Comparison of ENCODE assay signal across 28 mouse cellular contexts in the genomic region with DNA sequence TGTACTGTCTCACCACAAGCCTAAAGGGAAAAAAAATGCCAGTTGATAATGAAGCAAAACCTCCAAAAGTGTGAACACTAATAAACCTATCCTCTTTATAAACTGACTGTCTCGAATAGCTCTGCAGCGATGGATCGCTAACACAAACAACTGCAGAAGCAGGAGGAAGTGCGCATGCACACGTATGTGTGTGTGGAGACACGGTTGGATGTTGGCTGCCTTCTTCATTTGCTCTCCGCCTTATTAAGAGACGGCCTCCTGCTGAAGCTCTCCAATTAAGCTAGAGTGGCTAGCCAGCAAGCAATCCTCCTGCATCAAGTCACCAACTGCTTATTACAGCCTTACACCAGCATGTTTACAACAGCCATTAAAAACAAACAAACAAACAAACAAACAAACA. TPM values are rescaled to one million over a fixed set of nuclear protein-coding genes. Genes with fewer than 3 reads are reported as not detected.
DNase-seq lines count a peak whose midpoint lies in the region; ATAC-seq and TF ChIP-seq lines count a peak whose summit lies in the region.
"Had no signal": no experiment of that assay in that cellular context is flagged by ENCODE, and none has a peak within 500 bp of the region (broad histone marks: within the 10 kb centered on the region; RNA-seq: fewer than 3 reads in every experiment).

No protein-coding gene starts in this region.

- no peak overlapping the region for H3K27ac ChIP-seq in forebrain, embryonic 13.5 days
- H3K27ac ChIP-seq in forebrain, postnatal 0 days (ENCODE audit: low read depth, low read length) = no peak overlapping the region
- H3K27ac ChIP-seq in forebrain, embryonic 16.5 days (ENCODE audit: low read length) = no peak overlapping the region
- H3K27ac ChIP-seq in forebrain, embryonic 12.5 days = no peak overlapping the region
- no peak overlapping the region for H3K27ac ChIP-seq in MEL (ENCODE audit: control insufficient read depth, low read depth, low read length)
- H3K27ac ChIP-seq: heart, embryonic 15.5 days; hindbrain, embryonic 14.5 days; intestine, embryonic 15.5 days had no signal

- peak; percentile 39; the same call in 1 of the 2 replicates for ATAC-seq in forebrain, embryonic 13.5 days
- no peak for ATAC-seq in forebrain, postnatal 0 days
- ATAC-seq in forebrain, embryonic 16.5 days = peak; percentile 39; the same call in 1 of the 2 replicates
- ATAC-seq in forebrain, embryonic 12.5 days (ENCODE audit: low FRiP score) = no peak
- ATAC-seq: activated CD4-positive, CD25-positive, alpha-beta regulatory T cell, adult 4 months; intestine, embryonic 15.5 days had no signal

- 0 out of 2 replicates have a peak, but pooled peaks cover 3% of the 10 kb centered on the region for H3K9me3 ChIP-seq in forebrain, embryonic 13.5 days (replicated peaks)
- no peaks in the 10 kb centered on the region for H3K9me3 ChIP-seq in forebrain, postnatal 0 days (ENCODE audit: low read length)
- no peaks in the 10 kb centered on the region for H3K9me3 ChIP-seq in forebrain, embryonic 16.5 days (ENCODE audit: control insufficient read depth, low read length)
- H3K9me3 ChIP-seq in forebrain, embryonic 12.5 days = no peaks in the 10 kb centered on the region
- H3K9me3 ChIP-seq in MEL (replicated peaks; ENCODE audit: insufficient read depth, low read length) = no peaks in the 10 kb centered on the region
- H3K9me3 ChIP-seq: G1E; heart, embryonic 12.5 days; heart, embryonic 15.5 days; intestine, embryonic 15.5 days had no signal

- no peak for TF ChIP-seq POLR2A in MEL (IDR thresholded peaks at IDR 0.05; ENCODE audit: control insufficient read depth in 1 of 2, insufficient read depth in 1 of 2, low read depth in 1 of 2, low read length in 2 of 2, poor library complexity in 1 of 2)

- no peak overlapping the region for H3K4me3 ChIP-seq in forebrain, embryonic 13.5 days
- H3K4me3 ChIP-seq in forebrain, postnatal 0 days (ENCODE audit: low read depth, low read length) = no peak overlapping the region
- no peak overlapping the region for H3K4me3 ChIP-seq in forebrain, embryonic 16.5 days (replicated peaks; ENCODE audit: low read length)
- no peak overlapping the region for H3K4me3 ChIP-seq in forebrain, embryonic 12.5 days (replicated peaks)
- no peak overlapping the region for H3K4me3 ChIP-seq in MEL (ENCODE audit: control insufficient read depth in 1 of 2, insufficient read depth in 1 of 2, low read depth in 2 of 2, low read length in 2 of 2)
- H3K4me3 ChIP-seq: heart, embryonic 12.5 days; heart, embryonic 15.5 days; intestine, embryonic 15.5 days had no signal

- no peak for TF ChIP-seq RAD21 in MEL (IDR thresholded peaks at IDR 0.05; ENCODE audit: low read depth, low read length)

- no peak for TF ChIP-seq EP300 in MEL (IDR thresholded peaks at IDR 0.05; ENCODE audit: low read depth in 1 of 2, low read length in 2 of 2)

- H3K9ac ChIP-seq in forebrain, embryonic 13.5 days = no peak overlapping the region
- no peak overlapping the region for H3K9ac ChIP-seq in forebrain, postnatal 0 days
- H3K9ac ChIP-seq in forebrain, embryonic 16.5 days (replicated peaks; ENCODE audit: low read depth, low read length) = no peak overlapping the region
- H3K9ac ChIP-seq in forebrain, embryonic 12.5 days = no peak overlapping the region
- H3K9ac ChIP-seq in MEL (ENCODE audit: control insufficient read depth, low read depth, low read length, poor library complexity, severe bottlenecking) = no peak overlapping the region
- H3K9ac ChIP-seq: heart, embryonic 12.5 days; heart, embryonic 15.5 days; hindbrain, embryonic 14.5 days; intestine, embryonic 15.5 days had no signal

- H3K4me2 ChIP-seq in forebrain, embryonic 13.5 days = no peak overlapping the region
- H3K4me2 ChIP-seq in forebrain, postnatal 0 days (ENCODE audit: low read depth) = no peak overlapping the region
- H3K4me2 ChIP-seq in forebrain, embryonic 16.5 days (ENCODE audit: low read length) = no peak overlapping the region
- no peak overlapping the region for H3K4me2 ChIP-seq in forebrain, embryonic 12.5 days
- H3K4me2 ChIP-seq: heart, embryonic 12.5 days; heart, embryonic 15.5 days; hindbrain, embryonic 14.5 days; intestine, embryonic 15.5 days had no signal

- H3K36me3 ChIP-seq in forebrain, embryonic 13.5 days (ENCODE audit: poor library complexity, severe bottlenecking) = no peaks in the 10 kb centered on the region
- H3K36me3 ChIP-seq in forebrain, postnatal 0 days (ENCODE audit: insufficient read depth) = no peaks in the 10 kb centered on the region
- no peaks in the 10 kb centered on the region for H3K36me3 ChIP-seq in forebrain, embryonic 16.5 days (ENCODE audit: control insufficient read depth, insufficient read depth)
- H3K36me3 ChIP-seq in forebrain, embryonic 12.5 days (replicated peaks) = no peaks in the 10 kb centered on the region
- peaks cover 0 to 25% of the 10 kb centered on the region in 2 experiments; a peak in 2 of 4 replicates for H3K36me3 ChIP-seq in MEL (ENCODE audit: control insufficient read depth in 1 of 2, insufficient read depth in 2 of 2, low read length in 2 of 2)
- H3K36me3 ChIP-seq: G1E; heart, embryonic 12.5 days; heart, embryonic 15.5 days; intestine, embryonic 15.5 days had no signal

- no peaks in the 10 kb centered on the region for H3K79me2 ChIP-seq in MEL (ENCODE audit: control insufficient read depth, insufficient read depth, low read length, poor library complexity)

- H3K4me1 ChIP-seq in forebrain, embryonic 13.5 days = peaks cover 32% of the 10 kb centered on the region
- H3K4me1 ChIP-seq in forebrain, postnatal 0 days (ENCODE audit: insufficient read depth) = peaks cover 5% of the 10 kb centered on the region; the same call in 1 of the 2 replicates
- peaks cover 13% of the 10 kb centered on the region for H3K4me1 ChIP-seq in forebrain, embryonic 16.5 days (replicated peaks; ENCODE audit: control insufficient read depth, insufficient read depth, low read length)
- peaks cover 11% of the 10 kb centered on the region for H3K4me1 ChIP-seq in forebrain, embryonic 12.5 days
- H3K4me1 ChIP-seq in MEL (ENCODE audit: control insufficient read depth in 1 of 2, insufficient read depth in 2 of 2, low read length in 2 of 2) = peaks cover 9 to 19% of the 10 kb centered on the region in 2 experiments
- H3K4me1 ChIP-seq: heart, embryonic 12.5 days; heart, embryonic 15.5 days; intestine, embryonic 15.5 days had no signal

- 66% methylated on average over 8 of the region's 8 CpGs for WGBS in forebrain, embryonic 13.5 days
- 53% methylated on average over 8 of the region's 8 CpGs for WGBS in forebrain, postnatal 0 days
- WGBS in forebrain, embryonic 16.5 days = 66% methylated on average over 8 of the region's 8 CpGs
- 78% methylated on average over 8 of the region's 8 CpGs for WGBS in forebrain, embryonic 12.5 days

- DNase-seq in forebrain, postnatal 0 days = no peak
- DNase-seq in MEL (ENCODE audit: low read depth, low spot score) = peak; percentile 16
- DNase-seq in brain, adult 2 months (ENCODE audit: low read depth, low spot score) = peak; percentile 1
- no peak for DNase-seq in kidney, postnatal 36 days
- DNase-seq: adrenal gland, adult 8-10 months; adrenal gland, postnatal 25 days; B cell, adult 2 months; cerebellum, adult 11-12 months; cerebellum, adult 8-10 months; cerebellum, postnatal 14 days; gastrocnemius, postnatal 25 days; heart, adult 18-20 months; heart, postnatal 10 days; heart, postnatal 4 days; kidney, adult 11 months; kidney, adult 8-10 months had no signal

- TF ChIP-seq CTCF in forebrain, postnatal 0 days (IDR thresholded peaks at IDR 0.05; ENCODE audit: low read depth) = no peak
- TF ChIP-seq CTCF in MEL (IDR thresholded peaks at IDR 0.05 in 2 of 3, conservative IDR thresholded peaks at IDR 0.05 in 1 of 3; ENCODE audit: control insufficient read depth in 1 of 3, insufficient read depth in 1 of 3, low read depth in 2 of 3, low read length in 3 of 3, poor library complexity in 1 of 3, severe bottlenecking in 1 of 3) = no peak

- no peaks in the 10 kb centered on the region for H3K27me3 ChIP-seq in forebrain, embryonic 13.5 days
- H3K27me3 ChIP-seq in forebrain, postnatal 0 days (ENCODE audit: insufficient read depth, low read length) = no peaks in the 10 kb centered on the region
- H3K27me3 ChIP-seq in forebrain, embryonic 16.5 days (replicated peaks; ENCODE audit: control insufficient read depth, insufficient read depth, low read length) = no peaks in the 10 kb centered on the region
- no peaks in the 10 kb centered on the region for H3K27me3 ChIP-seq in forebrain, embryonic 12.5 days
- no peaks in the 10 kb centered on the region for H3K27me3 ChIP-seq in MEL (ENCODE audit: control insufficient read depth in 1 of 2, insufficient read depth in 2 of 2, low read length in 2 of 2)
- H3K27me3 ChIP-seq: CH12.LX; heart, embryonic 12.5 days; heart, embryonic 15.5 days; intestine, embryonic 15.5 days had no signal

TF ChIP-seq in MEL, 35 proteins besides CTCF, POLR2A, EP300 and RAD21:
- TF ChIP-seq E2F4 (IDR thresholded peaks at IDR 0.05; ENCODE audit: borderline replicate concordance, low read depth, low read length) (no peak), NRF1 (IDR thresholded peaks at IDR 0.05; ENCODE audit: insufficient read depth, low read depth, low read length, poor library complexity, severe bottlenecking) (no peak), GATA1 (IDR thresholded peaks at IDR 0.05; ENCODE audit: low read depth, low read length) (no peak), BHLHE40 (IDR thresholded peaks at IDR 0.05; ENCODE audit: borderline replicate concordance, low read depth, low read length) (no peak), TAL1 (IDR thresholded peaks at IDR 0.05; ENCODE audit: low read length) (no peak), CHD2 (IDR thresholded peaks at IDR 0.05; ENCODE audit: low read length) (no peak), TBP (IDR thresholded peaks at IDR 0.05; ENCODE audit: low read depth, low read length) (no peak), MXI1 (IDR thresholded peaks at IDR 0.05; ENCODE audit: low read depth, low read length) (no peak), POLR2AphosphoS2 (IDR thresholded peaks at IDR 0.05; ENCODE audit: low read length) (no peak), MAX (IDR thresholded peaks at IDR 0.05; ENCODE audit: low read length) (no peak)
TF ChIP-seq in MEL: peak in this region for 0.

RNA-seq across cellular contexts. Expression of a gene that starts 11.9 kb away (rescaled TPM):
- 0.36 and 0.48 TPM in 2 replicates for polyA plus RNA-seq in forebrain, embryonic 13.5 days (2015; fragmentation: Nextera tagmentation; extraction: Ambion mirVana)
- total RNA-seq in forebrain, postnatal 0 days (2014; rRNA removed) = 0.08 and 0.33 TPM in 2 replicates
- polyA plus RNA-seq in forebrain, postnatal 0 days (2015; fragmentation: Nextera tagmentation; extraction: Ambion mirVana) = 0.15 TPM in 2 replicates
- 0.40 and 0.43 TPM in 2 replicates for polyA plus RNA-seq in forebrain, embryonic 16.5 days (2015; fragmentation: Nextera tagmentation; extraction: Ambion mirVana)
- 0.06 and 0.14 TPM in 2 replicates for polyA plus RNA-seq in forebrain, embryonic 12.5 days (2016; fragmentation: Nextera tagmentation; extraction: Ambion mirVana)
- 2.1 and 2.2 TPM in 2 replicates for total RNA-seq in MEL (2012; rRNA removed)
- 1 to 10 TPM in 1 of 2 experiments, not detected in 1; 2.1 TPM for polyA plus RNA-seq in MEL (2012; ENCODE audit: insufficient read depth in 1 of 2, insufficient read length in 2 of 2, low read depth in 1 of 2, low replicate concordance in 2 of 2, missing spikeins in 1 of 2)
- total RNA-seq: CH12.LX; gastrocnemius, postnatal 25 days; heart, adult 18-20 months; heart, postnatal 4 days had no signal
- polyA plus RNA-seq: embryonic facial prominence, embryonic 11.5 days; G1E; hindbrain, embryonic 11.5 days had no signal

Comparison
In these comparisons a context has a peak if more than half of its experiments do, and no peak if none do; other contexts are left out.
1. ATAC-seq: peak in forebrain, embryonic 13.5 days (single experiment) and forebrain, embryonic 16.5 days (single experiment); none in forebrain, postnatal 0 days (single experiment) and forebrain, embryonic 12.5 days (single experiment).
2. DNase-seq: peak in MEL (single experiment) and brain, adult 2 months (single experiment); none in forebrain, postnatal 0 days (single experiment) and kidney, postnatal 36 days (0 of 2).